In the genomic region with DNA sequence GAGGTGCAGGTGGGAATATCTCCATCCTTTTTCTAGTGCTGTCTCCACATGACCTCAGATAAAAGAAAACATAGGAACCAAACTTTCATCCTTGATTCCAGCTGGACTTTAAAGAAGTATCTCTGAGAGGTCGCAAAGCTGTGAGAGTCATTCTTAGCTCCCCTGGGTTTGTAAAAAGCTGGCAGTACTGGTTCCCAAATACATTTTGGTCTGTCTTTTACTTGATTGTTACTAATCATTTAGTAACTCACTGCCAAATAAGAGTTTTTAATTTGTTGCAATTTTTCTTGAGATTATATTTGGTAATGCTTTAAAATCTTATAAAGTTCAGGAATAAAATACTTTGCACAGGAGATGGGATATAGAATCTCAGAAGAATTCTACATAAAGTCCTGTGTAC, we compare ENCODE assay signal across 47 mouse cellular contexts. TPM values are rescaled to one million over a fixed set of nuclear protein-coding genes. Genes with fewer than 3 reads are reported as not detected.
"Had no signal": no experiment of that assay in that cellular context is flagged by ENCODE, and none has a peak within 500 bp of the region (broad histone marks: within the 10 kb centered on the region; RNA-seq: fewer than 3 reads in every experiment).

A gene (minus strand): TSS at position 101 of the 400 bp plus-strand sequence.

- H3K4me3 ChIP-seq: limb, embryonic 10.5 days; limb, embryonic 12.5 days; limb, embryonic 13.5 days; limb, embryonic 15.5 days; liver, embryonic 12.5 days; liver, embryonic 13.5 days; liver, embryonic 15.5 days; lung, embryonic 15.5 days; megakaryocyte, embryonic 14.5 days; midbrain, embryonic 10.5 days; midbrain, embryonic 12.5 days; midbrain, embryonic 13.5 days; midbrain, embryonic 15.5 days; myocyte; neural tube, embryonic 12.5 days had no signal

- H3K9ac ChIP-seq: limb, embryonic 12.5 days; limb, embryonic 13.5 days; limb, embryonic 15.5 days; liver, embryonic 12.5 days; liver, embryonic 13.5 days; liver, embryonic 14.5 days; liver, embryonic 15.5 days; liver, postnatal 0 days; lung, embryonic 14.5 days; lung, embryonic 15.5 days; midbrain, embryonic 12.5 days; midbrain, embryonic 13.5 days; midbrain, embryonic 15.5 days; neural tube, embryonic 12.5 days had no signal

- H3K36me3 ChIP-seq: limb, embryonic 10.5 days; limb, embryonic 12.5 days; limb, embryonic 13.5 days; limb, embryonic 15.5 days; liver, embryonic 12.5 days; liver, embryonic 13.5 days; liver, embryonic 15.5 days; lung, embryonic 15.5 days; midbrain, embryonic 10.5 days; midbrain, embryonic 12.5 days; midbrain, embryonic 13.5 days; midbrain, embryonic 15.5 days; neural tube, embryonic 12.5 days had no signal

- H3K27ac ChIP-seq: limb, embryonic 10.5 days; limb, embryonic 12.5 days; limb, embryonic 13.5 days; limb, embryonic 15.5 days; liver, embryonic 12.5 days; liver, embryonic 13.5 days; liver, embryonic 14.5 days; liver, embryonic 15.5 days; lung, embryonic 15.5 days; macrophage; midbrain, embryonic 10.5 days; midbrain, embryonic 12.5 days; midbrain, embryonic 13.5 days; midbrain, embryonic 15.5 days; neural tube, embryonic 12.5 days had no signal

- DNase-seq: left cerebral cortex, postnatal 4 days; liver; liver, embryonic 13.5 days; liver, postnatal 0 days; lung, adult 18-20 months; lung, adult 2 months; lung, embryonic 14.5 days; lung, postnatal 10 days; lung, postnatal 14 days; lung, postnatal 36 days; lung, postnatal 4 days; midbrain, embryonic 14.5 days had no signal

- H3K27me3 ChIP-seq: limb, embryonic 12.5 days; limb, embryonic 13.5 days; limb, embryonic 15.5 days; liver, embryonic 12.5 days; liver, embryonic 13.5 days; liver, embryonic 15.5 days; lung, embryonic 15.5 days; megakaryocyte, embryonic 14.5 days; midbrain, embryonic 12.5 days; midbrain, embryonic 13.5 days; midbrain, embryonic 15.5 days; neural tube, embryonic 12.5 days had no signal

- H3K4me1 ChIP-seq: limb, embryonic 10.5 days; limb, embryonic 12.5 days; limb, embryonic 13.5 days; limb, embryonic 15.5 days; liver, embryonic 12.5 days; liver, embryonic 13.5 days; liver, embryonic 15.5 days; lung, embryonic 15.5 days; megakaryocyte, embryonic 14.5 days; midbrain, embryonic 10.5 days; midbrain, embryonic 12.5 days; midbrain, embryonic 13.5 days; midbrain, embryonic 15.5 days; neural tube, embryonic 12.5 days had no signal

RNA-seq across cellular contexts. Expression of the gene that starts here (rescaled TPM):
- total RNA-seq: left cerebral cortex, postnatal 10 days; left cerebral cortex, postnatal 14 days; left cerebral cortex, postnatal 25 days; left cerebral cortex, postnatal 36 days; left cerebral cortex, postnatal 4 days; liver, adult 2 months; megakaryocyte progenitor cell, adult 5-6 weeks; megakaryocyte, adult 5-6 weeks; megakaryocyte-erythroid progenitor cell, adult 5-6 weeks; midbrain, postnatal 0 days; monocyte, adult 5-6 weeks had no signal
- polyA plus RNA-seq: limb, embryonic 10.5 days; limb, embryonic 11.5 days; limb, embryonic 12.5 days; limb, embryonic 13.5 days; limb, embryonic 14.5 days; limb, embryonic 15.5 days; liver, adult 2 months; liver, embryonic 11.5 days; liver, embryonic 12.5 days; liver, embryonic 13.5 days; liver, embryonic 14.5 days; liver, embryonic 15.5 days; liver, embryonic 16.5 days; liver, postnatal 0 days; lung, adult 2 months; lung, embryonic 14.5 days; lung, embryonic 15.5 days; lung, embryonic 16.5 days; lung, postnatal 0 days; macrophage; midbrain, embryonic 10.5 days; midbrain, embryonic 11.5 days; midbrain, embryonic 12.5 days; midbrain, embryonic 13.5 days; midbrain, embryonic 14.5 days; midbrain, embryonic 15.5 days; midbrain, embryonic 16.5 days; midbrain, postnatal 0 days; myocyte; neural tube, embryonic 11.5 days; neural tube, embryonic 12.5 days had no signal
